Mouse (Mus musculus): ENCODE measurements around the gene Man2a1.
"Not testable (repeated sequence)": the region's sequence is repeated elsewhere in the genome, so short reads cannot be mapped to it uniquely, and the experiment has no call there.

Man2a1 gene

GRCm38 (mm10) chr17:64762651-64763050 is 162.1 kb downstream of the Man2a1 start:
- not testable (repeated sequence) for DNase-seq (ENCODE audit: low spot score)

GRCm38 (mm10) chr17:64763491-64763890 is 163.0 kb downstream of the Man2a1 start:
- no peak for DNase-seq (ENCODE audit: low spot score)

- DNase-seq (ENCODE audit: low spot score), result no peak
These were observed 163.9 kb downstream of the Man2a1 start for GRCm38 (mm10) chr17:64764175-64765122.

- no peak for DNase-seq (ENCODE audit: low spot score)
These were observed 164.8 kb downstream of the Man2a1 start for GRCm38 (mm10) chr17:64765286-64765685.

GRCm38 (mm10) chr17:64766507-64766906 is 166.0 kb downstream of the Man2a1 start:
- DNase-seq (ENCODE audit: low spot score), result no peak

GRCm38 (mm10) chr17:64770277-64770676 is 169.7 kb downstream of the Man2a1 start:
- DNase-seq (ENCODE audit: low spot score), result no peak

- DNase-seq (ENCODE audit: low spot score), result no peak
These were observed 172.1 kb downstream of the Man2a1 start for GRCm38 (mm10) chr17:64772611-64773010.

- no peak for DNase-seq (ENCODE audit: low spot score)
These were observed 173.7 kb downstream of the Man2a1 start for GRCm38 (mm10) chr17:64774218-64774617.

- DNase-seq (ENCODE audit: low spot score), result no peak
These were observed 177.8 kb downstream of the Man2a1 start for GRCm38 (mm10) chr17:64778300-64778699.

- no peak for DNase-seq (ENCODE audit: low spot score)
These were observed 178.2 kb downstream of the Man2a1 start for GRCm38 (mm10) chr17:64778756-64779155.

GRCm38 (mm10) chr17:64780753-64781490 is 180.4 kb downstream of the Man2a1 start:
- DNase-seq (ENCODE audit: low spot score), result no peak

- no peak for DNase-seq (ENCODE audit: low spot score)
These were observed 181.8 kb downstream of the Man2a1 start for GRCm38 (mm10) chr17:64782307-64782706.

- no peak for DNase-seq (ENCODE audit: low spot score)
These were observed 185.4 kb downstream of the Man2a1 start for GRCm38 (mm10) chr17:64785961-64786360.

GRCm38 (mm10) chr17:64788301-64788700 is 187.8 kb downstream of the Man2a1 start:
- DNase-seq (ENCODE audit: low spot score), result no peak

- no peak for DNase-seq (ENCODE audit: low spot score)
These were observed 188.6 kb downstream of the Man2a1 start for GRCm38 (mm10) chr17:64789175-64789574.

- no peak for DNase-seq (ENCODE audit: low spot score)
These were observed 191.5 kb downstream of the Man2a1 start for GRCm38 (mm10) chr17:64792076-64792475.

- no peak for DNase-seq (ENCODE audit: low spot score)
These were observed 192.1 kb downstream of the Man2a1 start for GRCm38 (mm10) chr17:64792623-64793022.

- DNase-seq (ENCODE audit: low spot score), result no peak
These were observed 201.8 kb downstream of the Man2a1 start for GRCm38 (mm10) chr17:64802168-64802955.

- DNase-seq (ENCODE audit: low spot score), result no peak
These were observed 202.4 kb downstream of the Man2a1 start for GRCm38 (mm10) chr17:64802956-64803275.
